Mouse (Mus musculus) MEL (cell line): ENCODE results near the gene Sobp.

Experiments used
- CTCF ChIP-seq, 3 experiments: IDR thresholded peaks in 2 of 3; conservative IDR thresholded peaks in 1 of 3; 2 replicates each; pipeline ENCODE4 v1.5.1; 2011 to 2012; ENCODE audit warnings: low read length in 3 of 3, low read depth in 2 of 3, mild to moderate bottlenecking in 2 of 3, improper control_type of control experiment in 1 of 3, inconsistent platforms in 1 of 3, mixed read lengths in 1 of 3, moderate library complexity in 1 of 3; ENCODE audit not compliant: control insufficient read depth in 1 of 3, insufficient read depth in 1 of 3, poor library complexity in 1 of 3, severe bottlenecking in 1 of 3
- ELF1 ChIP-seq: IDR thresholded peaks from 2 replicates; pipeline ENCODE4 v1.6.1; 2014; ENCODE audit warnings: low read depth, mild to moderate bottlenecking, inconsistent platforms, low read length, improper control_type of control experiment, moderate library complexity
- SIN3A ChIP-seq: IDR thresholded peaks from 2 replicates; pipeline ENCODE4 v1.6.1; 2012; ENCODE audit warnings: low read length, improper control_type of control experiment, inconsistent platforms
- ZC3H11A ChIP-seq: IDR thresholded peaks from 2 replicates; pipeline ENCODE4 v1.6.1; 2012; ENCODE audit warnings: low read depth, mild to moderate bottlenecking, inconsistent platforms, low read length, improper control_type of control experiment

DNA sequence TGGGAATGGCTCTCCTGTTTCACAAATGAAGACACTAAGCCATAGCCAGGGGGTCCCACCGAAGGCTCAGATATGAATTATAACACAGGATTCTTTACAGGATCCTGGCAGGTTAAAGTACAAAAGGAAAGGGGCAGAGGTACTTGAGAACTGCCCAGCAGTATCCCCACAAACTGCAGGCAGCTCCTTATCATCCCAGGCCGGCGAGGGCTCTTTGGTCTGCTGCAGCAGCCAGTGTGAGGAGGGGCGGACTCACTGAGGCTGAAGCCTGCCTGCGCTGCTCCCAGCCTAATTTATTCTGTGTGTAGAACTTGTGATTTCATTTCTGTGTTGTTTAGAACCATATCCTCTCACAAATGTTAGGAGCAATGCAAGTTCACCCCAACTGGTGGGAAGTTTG, 79.8 kb downstream of the Sobp start:
- TF ChIP-seq ELF1 (no peak), SIN3A (no peak), ZC3H11A (no peak), CTCF (IDR thresholded peaks at IDR 0.05 in 2 of 3, conservative IDR thresholded peaks at IDR 0.05 in 1 of 3; ENCODE audit: control insufficient read depth in 1 of 3, insufficient read depth in 1 of 3, low read depth in 2 of 3, low read length in 3 of 3, poor library complexity in 1 of 3, severe bottlenecking in 1 of 3) (no peak)
